Mouse (Mus musculus) C2C12 (cell line): ENCODE measurements at regions not wholly inside any gene's neighbourhood (a gene's known extent, or its start where the extent isn't known, plus 50 kb on each side); places are given as distances from the start of the nearest gene placed in this dataset.

Experiments
- CTCF ChIP-seq: IDR thresholded peaks from one replicate; pipeline ENCODE4 v1.5.1; 2011; ENCODE audit not compliant: control insufficient read depth, insufficient read depth, insufficient read length
- MAX ChIP-seq: IDR thresholded peaks from one replicate; pipeline ENCODE4 v1.6.1; 2011; ENCODE audit warnings: mild to moderate bottlenecking, control low read depth
- MYOD1 ChIP-seq: IDR thresholded peaks from one replicate; pipeline ENCODE4 v1.6.1; 2011; ENCODE audit warnings: low read depth; ENCODE audit not compliant: control insufficient read depth, insufficient read length

DNA sequence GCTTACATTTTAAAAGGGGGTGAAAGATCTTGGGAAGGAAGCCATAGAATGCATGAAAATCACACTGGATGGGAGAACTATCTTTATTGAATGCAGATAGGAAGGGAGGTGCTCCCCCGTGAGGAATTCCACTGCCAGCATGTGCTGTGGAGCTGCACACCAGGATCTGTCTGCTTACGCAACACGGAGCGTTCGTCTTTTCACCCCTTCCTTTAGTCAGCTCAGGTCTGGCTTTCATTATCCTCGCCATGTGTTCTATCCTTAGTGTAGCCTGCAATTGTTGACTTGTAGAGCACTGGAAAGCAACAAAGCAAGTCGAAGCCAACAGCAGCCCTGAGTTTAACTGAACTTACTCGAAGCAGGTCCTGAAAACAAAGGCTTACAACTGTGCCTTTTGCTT, 194.4 kb upstream of the Zfp637 start:
- TF ChIP-seq MAX (no peak), CTCF (no peak), MYOD1 (no peak)
